Mouse (Mus musculus) G1E (cell line): ENCODE results near the gene Mypop. TPM values are rescaled to one million over a fixed set of nuclear protein-coding genes. Genes with fewer than 3 reads are reported as not detected.
A peak's percentile ranks its signal among the peaks of the same experiment; 100 is the strongest.

Experiments used
- ATAC-seq: 2 replicates; pipeline ENCODE4 v1.8.0; 2016; ENCODE audit warnings: mild to moderate bottlenecking; ENCODE audit not compliant: insufficient number of reproducible peaks, poor library complexity, low FRiP score, severe bottlenecking; ENCODE audit errors: extremely low read depth
- DNase-seq: peaks from one replicate; pipeline ENCODE4 v3.0.0; 2012; ENCODE audit warnings: low spot score
- H3K27me3 ChIP-seq: 2 replicates; pipeline ENCODE4 v1.6.1; 2012; ENCODE audit warnings: mild to moderate bottlenecking, low read length, inconsistent platforms; ENCODE audit not compliant: insufficient read depth
- H3K36me3 ChIP-seq: replicated peaks from 2 replicates; pipeline ENCODE3; 2012; ENCODE audit warnings: mild to moderate bottlenecking, inconsistent platforms
- H3K4me1 ChIP-seq: 2 replicates; pipeline ENCODE4 v1.6.1; 2012; ENCODE audit warnings: low read depth, low read length, inconsistent platforms, mixed read lengths; ENCODE audit not compliant: insufficient read depth
- H3K4me3 ChIP-seq: 2 replicates; pipeline ENCODE4 v1.5.1; 2012; ENCODE audit warnings: low read depth, mild to moderate bottlenecking, inconsistent platforms, low read length, moderate library complexity, mixed read lengths
- H3K9me3 ChIP-seq: replicated peaks from 2 replicates; pipeline ENCODE4 v1.6.1; 2012; ENCODE audit warnings: inconsistent platforms
- CTCF ChIP-seq: IDR thresholded peaks from 2 replicates; pipeline ENCODE4 v1.5.1; 2012; ENCODE audit warnings: low read depth, low read length, inconsistent platforms, mixed read lengths
- GATA1 ChIP-seq: IDR thresholded peaks from 2 replicates; pipeline ENCODE4 v1.6.1; 2012; ENCODE audit warnings: borderline replicate concordance, low read length, inconsistent platforms, mixed read lengths
- GATA2 ChIP-seq: IDR thresholded peaks from 2 replicates; pipeline ENCODE4 v1.6.1; 2012; ENCODE audit warnings: low read depth, low read length, inconsistent platforms, borderline replicate concordance
- POLR2AphosphoS5 ChIP-seq: IDR thresholded peaks from 2 replicates; pipeline ENCODE4 v1.6.1; 2012; ENCODE audit warnings: low read depth, low read length, inconsistent platforms; ENCODE audit not compliant: insufficient replicate concordance
- TAL1 ChIP-seq: conservative IDR thresholded peaks from 2 replicates; pipeline ENCODE4 v1.6.1; 2012; ENCODE audit warnings: low read depth, low read length, inconsistent platforms, mixed read lengths
- polyA plus RNA-seq: library from polyadenylated mRNA; stranded (reverse); fragments of >175 nt; gene quantifications from 2 replicates; pipeline ENCODE4 v1.2.3, GENCODE M21; 2012
- total RNA-seq, 2 experiments: library from RNA; stranded (forward) in 1 of 2; stranded (reverse) in 1 of 2; fragments of 200-1000 nt in 1 of 2; fragments of >200 nt in 1 of 2; fragmentation: Nextera tagmentation in 1 of 2; gene quantifications; 2 replicates each; pipeline ENCODE4 v1.2.3; 2014 to 2017

The Mypop gene
- total and polyA plus RNA-seq, 3 experiments = 2.0 to 15.8 (median 2.4) TPM

DNA sequence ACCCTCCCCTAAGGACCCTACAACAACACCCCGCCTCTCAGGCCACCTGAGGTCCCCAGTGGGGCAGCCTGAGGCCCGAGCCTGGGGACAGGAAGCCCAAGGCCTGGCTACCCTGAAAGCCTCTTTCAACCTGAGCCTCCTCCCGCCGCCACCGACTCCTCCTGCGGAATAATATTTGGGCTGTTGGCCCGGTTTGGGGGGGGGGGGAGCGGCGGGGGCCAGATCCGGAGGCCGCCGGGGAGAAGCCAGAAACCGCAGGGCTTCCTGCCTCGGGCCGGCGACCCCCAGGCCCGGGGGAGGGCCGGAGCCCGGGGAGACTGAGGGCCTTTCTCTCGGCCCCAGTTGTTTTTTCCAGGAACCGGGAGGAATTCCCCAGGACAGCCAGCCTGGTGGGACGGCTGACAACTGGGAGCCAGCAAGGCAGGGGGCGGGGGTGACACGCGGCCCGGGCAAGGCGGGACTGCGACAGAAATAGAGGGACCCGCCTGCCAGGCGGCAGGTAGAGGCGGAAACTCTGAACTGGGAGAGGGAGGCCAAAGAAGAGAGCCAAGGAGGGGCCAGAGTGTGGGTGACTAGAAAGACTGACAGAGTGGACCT is 21.1 kb downstream of the Mypop start:
- Histone ChIP-seq H3K9me3 (no peaks in the 10 kb centered on the region), H3K27me3 (peaks cover 16% of the 10 kb centered on the region), H3K36me3 (peaks cover 19% of the 10 kb centered on the region), H3K4me1 (peaks cover 35% of the 10 kb centered on the region), H3K4me3 (peak overlapping the region; percentile 67; the same call in 1 of the 2 replicates)
- TF ChIP-seq GATA1 = no peak
- TF ChIP-seq GATA2 = no peak
- TF ChIP-seq CTCF = no peak
- TF ChIP-seq TAL1 = no peak
- DNase-seq = peak; percentile 78
- no peak; the same call in 1 of the 2 replicates for ATAC-seq

DNA sequence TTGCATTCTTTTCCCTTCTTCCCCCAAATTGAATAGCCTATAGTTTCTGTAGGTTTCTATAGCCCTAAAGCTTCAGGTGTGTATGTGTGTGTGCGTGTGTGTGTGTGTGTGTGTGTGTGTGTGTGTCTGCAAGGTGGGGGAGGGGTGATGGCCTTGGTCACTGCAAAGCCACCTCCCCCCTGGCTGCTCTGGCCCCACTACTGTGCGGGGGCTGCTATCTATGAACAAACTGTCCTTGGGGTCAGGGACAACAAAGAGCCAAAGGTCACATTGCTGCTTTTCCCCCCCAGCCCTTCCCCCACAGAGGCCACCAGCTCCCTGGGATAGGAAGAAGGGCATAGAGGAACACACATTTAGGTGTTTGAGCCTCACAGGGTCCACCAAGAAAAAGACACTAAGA is 21.8 kb downstream of the Mypop start:
- no peak overlapping the region for H3K4me3 ChIP-seq
- DNase-seq (no peak), ATAC-seq (no peak)
- peaks cover 16% of the 10 kb centered on the region for H3K27me3 ChIP-seq
- H3K4me1 ChIP-seq = peaks cover 28% of the 10 kb centered on the region
- no peaks in the 10 kb centered on the region for H3K9me3 ChIP-seq
- H3K36me3 ChIP-seq = peaks cover 11% of the 10 kb centered on the region
- TF ChIP-seq TAL1 = no peak
- TF ChIP-seq POLR2AphosphoS5 = no peak
- TF ChIP-seq CTCF = no peak
- TF ChIP-seq GATA1 = no peak
- no peak for TF ChIP-seq GATA2

DNA sequence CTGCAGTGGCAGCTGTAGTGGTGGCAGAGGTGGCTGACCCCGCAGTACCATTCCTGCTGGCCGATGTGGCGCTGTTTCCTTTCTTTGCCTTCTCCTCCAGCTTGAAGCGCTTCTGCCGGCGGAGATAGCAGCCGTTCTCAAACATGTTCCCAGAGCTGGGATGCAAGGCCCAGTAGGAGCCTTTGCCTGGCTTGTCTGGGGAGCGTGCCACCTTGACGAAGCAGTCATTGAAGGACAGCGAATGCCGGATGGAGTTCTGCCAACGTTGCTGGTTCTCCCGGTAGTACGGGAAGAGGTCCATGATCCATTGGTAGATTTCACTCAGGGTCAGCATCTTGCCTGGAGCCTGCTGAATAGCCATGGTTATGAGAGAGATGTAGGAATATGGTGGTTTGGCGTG is 23.4 kb downstream of the Mypop start:
- Histone ChIP-seq H3K4me3 (no peak overlapping the region), H3K36me3 (peaks cover 2% of the 10 kb centered on the region), H3K9me3 (no peaks in the 10 kb centered on the region), H3K27me3 (peaks cover 17% of the 10 kb centered on the region), H3K4me1 (peaks cover 28% of the 10 kb centered on the region)
- DNase-seq = no peak
- no peak for TF ChIP-seq GATA2
- no peak for TF ChIP-seq GATA1
- TF ChIP-seq POLR2AphosphoS5 = no peak
- no peak for TF ChIP-seq TAL1
- TF ChIP-seq CTCF = no peak
- no peak for ATAC-seq

DNA sequence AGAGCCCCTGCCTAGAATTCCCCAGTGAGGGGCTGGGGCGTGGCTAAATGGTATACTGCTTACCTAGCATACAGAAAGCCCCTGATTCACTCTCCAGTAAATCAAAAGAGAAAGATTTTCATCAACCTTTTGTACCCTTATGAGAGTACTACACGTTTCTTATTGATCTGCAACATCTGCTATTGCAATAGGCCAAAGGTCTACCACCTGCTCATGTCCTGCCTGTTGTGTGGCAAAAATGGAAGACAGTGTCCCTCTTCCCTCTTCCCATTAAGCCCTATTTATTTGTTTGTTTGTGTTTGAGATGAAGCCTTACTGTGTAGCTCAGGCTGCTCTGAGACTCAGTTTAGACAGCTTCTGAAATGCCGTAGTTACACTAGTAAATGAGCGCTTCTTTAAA is 25.0 kb downstream of the Mypop start:
- TF ChIP-seq GATA1 (no peak), CTCF (no peak), GATA2 (no peak), TAL1 (no peak), POLR2AphosphoS5 (no peak)
- DNase-seq = no peak
- Histone ChIP-seq H3K36me3 (no peaks in the 10 kb centered on the region), H3K27me3 (peaks cover 32% of the 10 kb centered on the region), H3K9me3 (no peaks in the 10 kb centered on the region), H3K4me3 (no peak overlapping the region), H3K4me1 (peaks cover 28% of the 10 kb centered on the region)
- no peak for ATAC-seq

DNA sequence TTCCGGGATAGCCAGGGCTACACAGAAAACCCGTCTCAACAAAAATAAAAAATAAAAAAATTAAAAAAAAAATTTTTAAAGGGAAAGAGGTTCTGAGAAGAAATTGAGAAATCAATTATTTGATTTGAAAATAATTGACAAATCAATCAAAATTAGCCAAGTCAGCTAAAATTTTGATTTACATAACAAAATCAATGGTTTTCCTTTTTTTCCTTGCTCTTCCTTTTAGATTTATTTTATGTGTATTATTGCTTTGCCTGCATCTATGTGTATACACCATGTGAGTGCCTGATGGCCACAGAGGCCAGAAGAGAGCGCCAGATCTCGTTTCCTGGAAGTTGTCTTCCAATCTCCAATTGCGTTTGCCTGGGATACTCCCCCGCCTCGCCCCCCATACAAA is 26.9 kb downstream of the Mypop start:
- TF ChIP-seq CTCF (no peak), GATA2 (no peak), POLR2AphosphoS5 (no peak), TAL1 (no peak), GATA1 (no peak)
- Histone ChIP-seq H3K36me3 (no peaks in the 10 kb centered on the region), H3K4me1 (peaks cover 14% of the 10 kb centered on the region), H3K4me3 (no peak overlapping the region), H3K27me3 (peaks cover 49% of the 10 kb centered on the region), H3K9me3 (no peaks in the 10 kb centered on the region)
- DNase-seq = no peak
- ATAC-seq = no peak

DNA sequence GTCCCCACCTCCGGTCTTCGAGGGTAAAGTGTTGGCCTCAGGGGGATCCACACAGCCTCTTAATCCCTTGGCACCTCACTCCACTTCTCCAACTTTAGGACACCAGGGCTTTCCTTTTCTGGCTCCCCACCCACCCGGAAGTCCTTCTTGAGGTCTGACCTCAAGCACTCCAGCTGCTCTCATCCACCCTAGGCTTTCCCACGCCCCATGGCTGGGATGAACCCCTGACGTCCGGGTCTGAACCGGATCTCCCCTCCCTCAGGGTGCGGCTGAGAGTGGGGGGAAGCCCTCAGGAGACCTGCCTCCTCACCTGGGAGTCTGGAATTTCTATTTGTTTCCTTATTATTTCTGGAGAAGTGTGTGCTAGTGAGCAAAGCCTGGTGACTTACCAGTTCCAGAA is 30.0 kb downstream of the Mypop start:
- Histone ChIP-seq H3K27me3 (peaks cover 46% of the 10 kb centered on the region), H3K4me3 (no peak overlapping the region), H3K4me1 (peaks cover 27% of the 10 kb centered on the region)

More for the DNA sequence above, 30.0 kb downstream of the Mypop start:
- TF ChIP-seq GATA2 (no peak), POLR2AphosphoS5 (no peak), TAL1 (no peak), GATA1 (no peak), CTCF (no peak)
- no peaks in the 10 kb centered on the region for H3K9me3 ChIP-seq
- no peak for ATAC-seq
- peaks cover 4% of the 10 kb centered on the region for H3K36me3 ChIP-seq
- no peak for DNase-seq
